Mouse (Mus musculus) forebrain, embryonic 12.5 days (tissue): ENCODE measurements around the gene Tinagl1. TPM values are rescaled to one million over a fixed set of nuclear protein-coding genes. Genes with fewer than 3 reads are reported as not detected.

ENCODE experiments used
- ATAC-seq: fragments of 200-750 bp; cut with Nextera tagmentation; 2 replicates; pipeline ENCODE4 v1.8.0; 2017; ENCODE audit warnings: moderate TSS enrichment; ENCODE audit not compliant: low FRiP score
- H3K27ac ChIP-seq: fragments of 300-500 bp; sonication (generic); 2 replicates; pipeline ENCODE4 v1.5.1; 2016; ENCODE audit warnings: mild to moderate bottlenecking
- H3K27me3 ChIP-seq: fragments of 300-500 bp; sonication (generic); 2 replicates; pipeline ENCODE4 v1.6.1; 2016; ENCODE audit warnings: mild to moderate bottlenecking
- H3K36me3 ChIP-seq: fragments of 300-500 bp; sonication (generic); replicated peaks from 2 replicates; pipeline ENCODE4 v1.6.1; 2016; ENCODE audit warnings: mild to moderate bottlenecking
- H3K4me1 ChIP-seq: fragments of 300-500 bp; sonication (generic); 2 replicates; pipeline ENCODE4 v1.6.1; 2016
- H3K4me2 ChIP-seq: fragments of 300-500 bp; sonication (generic); 2 replicates; pipeline ENCODE4 v1.6.1; 2016; ENCODE audit warnings: mild to moderate bottlenecking, moderate library complexity
- H3K4me3 ChIP-seq: fragments of 300-500 bp; sonication (generic); replicated peaks from 2 replicates; pipeline ENCODE4 v1.5.1; 2016; ENCODE audit warnings: mild to moderate bottlenecking
- H3K9ac ChIP-seq: fragments of 300-500 bp; sonication (generic); 2 replicates; pipeline ENCODE4 v1.6.1; 2016; ENCODE audit warnings: mild to moderate bottlenecking
- H3K9me3 ChIP-seq: fragments of 300-500 bp; sonication (generic); 2 replicates; pipeline ENCODE4 v1.6.1; 2016
- WGBS: fragments of 180-500 bp; shearing (Covaris S2); methylation state at CpG from one replicate; pipeline ENCODE4 v1.1.7; 2016; 5-methylcytosine and 5-hydroxymethylcytosine counted together
- polyA plus RNA-seq: library from polyadenylated mRNA; unstranded; fragments of >200 nt; fragmentation: Nextera tagmentation; extraction: Ambion mirVana; gene quantifications from 2 replicates; pipeline ENCODE4 v1.2.1, GENCODE M21; 2016

The Tinagl1 gene
- polyA plus RNA-seq, 1 experiment from 2014 or later: 4.6 TPM

- Histone ChIP-seq H3K9me3 (no peaks in the 10 kb centered on the region), H3K27me3 (peaks cover 56% of the 10 kb centered on the region), H3K36me3 (no peaks in the 10 kb centered on the region), H3K4me2 (no peak overlapping the region), H3K9ac (no peak overlapping the region), H3K4me1 (peaks cover 25% of the 10 kb centered on the region), H3K27ac (no peak overlapping the region), H3K4me3 (no peak overlapping the region)
- ATAC-seq: no peak
- WGBS: 82% methylated on average over 18 of the region's 18 CpGs
Measured at GRCm38 (mm10) chr4:130166061-130166460, 8.9 kb downstream of the Tinagl1 start.

GRCm38 (mm10) chr4:130164121-130164520 lies 10.8 kb downstream of the Tinagl1 start:
- Histone ChIP-seq H3K9me3 (no peaks in the 10 kb centered on the region), H3K27me3 (peaks cover 65% of the 10 kb centered on the region), H3K27ac (no peak overlapping the region), H3K9ac (no peak overlapping the region), H3K36me3 (no peaks in the 10 kb centered on the region), H3K4me2 (no peak overlapping the region), H3K4me3 (no peak overlapping the region), H3K4me1 (peaks cover 25% of the 10 kb centered on the region)
- WGBS: 67% methylated on average over 6 of the region's 6 CpGs
- no peak for ATAC-seq

DNA sequence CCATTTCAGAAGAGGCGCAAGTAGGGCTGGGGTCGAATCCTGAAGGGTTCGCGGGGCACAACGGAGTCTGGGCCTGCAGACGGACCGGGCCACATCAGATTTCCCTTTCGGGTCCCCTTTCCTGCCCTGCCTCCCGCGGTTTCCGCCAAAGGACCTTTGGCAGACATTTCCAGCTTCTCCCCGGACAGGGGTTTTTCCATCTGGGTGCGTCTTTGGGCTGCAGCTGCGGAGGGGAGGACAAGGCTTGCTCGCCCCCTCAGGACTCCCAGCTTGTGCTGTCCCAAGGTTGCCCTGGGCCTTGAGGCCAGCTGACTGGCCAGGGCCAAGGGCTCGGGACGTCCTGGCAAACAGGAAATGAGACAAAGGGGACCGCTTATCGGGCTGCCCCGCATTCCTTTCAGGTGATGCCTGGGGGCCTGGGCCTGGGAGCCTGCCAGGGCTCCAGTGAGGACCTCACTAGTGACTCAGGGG lies 11.5 kb downstream of the Tinagl1 start:
- WGBS: 3% methylated on average over 20 of the region's 20 CpGs

GRCm38 (mm10) chr4:130161349-130161748 lies 13.6 kb downstream of the Tinagl1 start:
- WGBS: 11% methylated on average over 4 of the region's 4 CpGs

More for the DNA sequence above, 11.5 kb downstream of the Tinagl1 start:
- Histone ChIP-seq H3K27me3 (peaks cover 65% of the 10 kb centered on the region), H3K4me2 (peak overlapping the region; percentile 36), H3K27ac (no peak overlapping the region), H3K4me1 (peaks cover 24% of the 10 kb centered on the region), H3K36me3 (no peaks in the 10 kb centered on the region), H3K4me3 (peak overlapping the region; percentile 17; the same call in 1 of the 2 replicates), H3K9ac (no peak overlapping the region), H3K9me3 (no peaks in the 10 kb centered on the region)
- no peak for ATAC-seq

DNA sequence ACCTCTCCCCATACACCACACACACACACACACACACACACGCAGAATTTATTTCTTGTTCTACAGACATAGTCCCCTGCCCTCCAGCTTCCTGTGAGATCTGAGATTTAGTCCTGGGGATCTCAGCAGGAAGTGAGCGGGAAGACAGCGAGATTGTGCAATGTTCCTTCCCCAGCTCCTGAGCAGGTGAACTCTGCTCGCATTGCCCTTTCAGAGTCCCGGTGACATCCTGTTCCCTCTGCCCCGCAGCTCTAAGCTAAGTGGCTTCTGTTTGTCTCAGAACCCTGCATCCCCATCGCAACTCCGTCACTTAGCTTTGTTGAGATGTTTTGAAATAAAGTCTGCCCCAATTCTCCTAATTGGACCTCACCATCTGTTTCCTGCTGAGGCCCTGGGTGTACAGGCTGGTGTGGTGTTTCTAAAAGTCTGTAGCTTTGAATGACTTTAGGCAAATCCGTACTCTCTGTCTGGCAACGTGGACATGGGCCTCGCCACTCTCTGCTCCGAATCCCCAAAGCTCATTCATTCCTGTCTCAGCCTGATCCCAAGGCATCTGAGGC lies 18.0 kb downstream of the Tinagl1 start:
- Histone ChIP-seq H3K9ac (no peak overlapping the region), H3K27me3 (peaks cover 35% of the 10 kb centered on the region), H3K9me3 (no peaks in the 10 kb centered on the region), H3K27ac (no peak overlapping the region), H3K4me3 (no peak overlapping the region), H3K36me3 (no peaks in the 10 kb centered on the region), H3K4me2 (no peak overlapping the region), H3K4me1 (no peaks in the 10 kb centered on the region)
- WGBS: 78% methylated on average over 12 of the region's 12 CpGs
- ATAC-seq: no peak

More at GRCm38 (mm10) chr4:130161349-130161748, 13.6 kb downstream of the Tinagl1 start:
- Histone ChIP-seq H3K9ac (no peak overlapping the region), H3K4me3 (no peak overlapping the region), H3K4me1 (peaks cover 11% of the 10 kb centered on the region), H3K27ac (no peak overlapping the region), H3K9me3 (no peaks in the 10 kb centered on the region), H3K36me3 (no peaks in the 10 kb centered on the region), H3K27me3 (peaks cover 53% of the 10 kb centered on the region), H3K4me2 (no peak overlapping the region)
- ATAC-seq: no peak

DNA sequence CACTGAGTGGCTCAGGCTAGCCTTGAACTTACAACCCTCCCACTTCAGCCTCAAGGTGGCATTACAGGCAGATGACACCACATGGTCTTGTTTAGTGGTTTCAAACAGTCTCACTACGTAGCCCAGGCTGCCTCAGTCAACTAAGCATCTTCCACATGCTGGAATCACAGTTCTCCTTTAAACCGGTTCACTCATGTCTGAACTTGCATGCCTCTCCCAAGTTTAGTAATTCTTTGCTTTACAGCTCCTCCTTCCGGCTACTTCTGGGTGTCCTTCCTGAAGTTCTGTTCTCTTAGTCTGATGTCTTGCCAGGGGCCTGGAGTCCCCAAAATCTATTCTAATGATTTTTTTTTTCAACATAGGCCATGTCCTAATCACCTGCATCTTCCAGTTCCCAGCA lies 20.7 kb downstream of the Tinagl1 start:
- Histone ChIP-seq H3K4me2 (no peak overlapping the region), H3K36me3 (no peaks in the 10 kb centered on the region), H3K4me3 (no peak overlapping the region), H3K27me3 (peaks cover 24% of the 10 kb centered on the region), H3K4me1 (no peaks in the 10 kb centered on the region), H3K9me3 (no peaks in the 10 kb centered on the region), H3K27ac (no peak overlapping the region), H3K9ac (no peak overlapping the region)
- WGBS: 77% methylated on average over 3 of the region's 3 CpGs
- ATAC-seq: no peak

- Histone ChIP-seq H3K9me3 (no peaks in the 10 kb centered on the region), H3K27me3 (peaks cover 30% of the 10 kb centered on the region), H3K4me2 (no peak overlapping the region), H3K36me3 (no peaks in the 10 kb centered on the region), H3K4me3 (no peak overlapping the region), H3K27ac (no peak overlapping the region), H3K4me1 (no peaks in the 10 kb centered on the region), H3K9ac (no peak overlapping the region)
- no peak for ATAC-seq
- 85% methylated on average over 10 of the region's 10 CpGs for WGBS
Measured at GRCm38 (mm10) chr4:130148405-130148804, 26.5 kb downstream of the Tinagl1 start.

DNA sequence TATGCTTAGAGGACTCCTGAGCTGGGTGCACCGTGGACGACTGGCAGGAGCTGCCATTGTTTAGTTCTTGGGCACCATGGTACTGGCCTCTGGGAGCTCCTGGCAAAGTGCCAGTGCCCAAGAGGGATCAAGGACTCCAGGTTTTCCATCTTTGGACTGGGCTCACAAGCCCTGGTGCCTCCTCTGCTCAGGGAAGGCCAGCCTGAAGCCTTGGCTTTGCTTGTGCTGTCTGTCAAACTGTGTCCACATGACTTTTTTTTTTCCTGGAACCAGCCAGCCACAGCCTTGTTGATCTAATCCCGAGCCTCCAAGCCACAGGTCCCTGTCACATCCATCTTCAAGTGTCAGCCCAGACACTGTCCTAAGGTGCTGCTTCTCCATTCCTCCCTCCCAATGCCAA lies 33.1 kb downstream of the Tinagl1 start:
- Histone ChIP-seq H3K4me3 (no peak overlapping the region), H3K4me1 (peaks cover 19% of the 10 kb centered on the region), H3K9me3 (no peaks in the 10 kb centered on the region), H3K9ac (no peak overlapping the region), H3K27me3 (peaks cover 52% of the 10 kb centered on the region), H3K36me3 (no peaks in the 10 kb centered on the region), H3K27ac (no peak overlapping the region), H3K4me2 (no peak overlapping the region)
- WGBS: 70% methylated on average over 3 of the region's 3 CpGs
- ATAC-seq: no peak

DNA sequence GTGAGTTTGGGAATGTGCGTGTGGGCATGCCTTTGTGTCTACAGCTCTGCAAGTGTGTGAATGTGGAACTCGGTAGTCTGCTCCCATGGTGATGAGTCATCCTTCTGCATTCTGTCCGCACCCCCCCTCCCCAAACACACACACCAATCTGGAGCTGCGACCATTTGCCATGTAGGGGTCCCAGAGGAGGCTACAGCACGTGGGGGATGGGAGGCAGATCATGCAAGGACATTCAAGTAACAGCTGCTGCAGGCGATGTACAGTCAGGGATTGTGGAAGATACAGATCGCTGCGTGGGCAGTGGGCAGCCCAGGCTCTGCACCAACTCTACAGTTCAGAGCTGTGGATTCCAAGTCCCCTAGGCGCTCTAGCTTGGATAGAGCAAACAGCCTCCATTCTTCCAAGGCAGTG lies 33.9 kb downstream of the Tinagl1 start:
- H3K4me2 ChIP-seq: no peak overlapping the region
- H3K27ac ChIP-seq: no peak overlapping the region
- H3K4me3 ChIP-seq: no peak overlapping the region
- H3K9ac ChIP-seq: no peak overlapping the region
- no peaks in the 10 kb centered on the region for H3K9me3 ChIP-seq
- H3K4me1 ChIP-seq: peaks cover 19% of the 10 kb centered on the region
- no peak for ATAC-seq
- H3K27me3 ChIP-seq: peaks cover 57% of the 10 kb centered on the region
- H3K36me3 ChIP-seq: no peaks in the 10 kb centered on the region
- WGBS: 63% methylated on average over 9 of the region's 9 CpGs

GRCm38 (mm10) chr4:130139214-130139492 lies 35.8 kb downstream of the Tinagl1 start, which contains the start of gene Hcrtr1:
Gene Hcrtr1, minus strand, starts transcription at chr4:130139359.
- WGBS: under 1% methylated on average over 14 of the region's 15 CpGs
- ATAC-seq: no peak
- peaks cover 59% of the 10 kb centered on the region for H3K27me3 ChIP-seq
- H3K4me1 ChIP-seq: peaks cover 19% of the 10 kb centered on the region
- H3K36me3 ChIP-seq: no peaks in the 10 kb centered on the region
- H3K9me3 ChIP-seq: no peaks in the 10 kb centered on the region
- H3K4me3 ChIP-seq: peak within 1 kb of the TSS; percentile 43
- H3K27ac ChIP-seq: no peak within 1 kb of the TSS
- peak within 1 kb of the TSS; percentile 92 for H3K4me2 ChIP-seq
- H3K9ac ChIP-seq: peak within 1 kb of the TSS; percentile 59

DNA sequence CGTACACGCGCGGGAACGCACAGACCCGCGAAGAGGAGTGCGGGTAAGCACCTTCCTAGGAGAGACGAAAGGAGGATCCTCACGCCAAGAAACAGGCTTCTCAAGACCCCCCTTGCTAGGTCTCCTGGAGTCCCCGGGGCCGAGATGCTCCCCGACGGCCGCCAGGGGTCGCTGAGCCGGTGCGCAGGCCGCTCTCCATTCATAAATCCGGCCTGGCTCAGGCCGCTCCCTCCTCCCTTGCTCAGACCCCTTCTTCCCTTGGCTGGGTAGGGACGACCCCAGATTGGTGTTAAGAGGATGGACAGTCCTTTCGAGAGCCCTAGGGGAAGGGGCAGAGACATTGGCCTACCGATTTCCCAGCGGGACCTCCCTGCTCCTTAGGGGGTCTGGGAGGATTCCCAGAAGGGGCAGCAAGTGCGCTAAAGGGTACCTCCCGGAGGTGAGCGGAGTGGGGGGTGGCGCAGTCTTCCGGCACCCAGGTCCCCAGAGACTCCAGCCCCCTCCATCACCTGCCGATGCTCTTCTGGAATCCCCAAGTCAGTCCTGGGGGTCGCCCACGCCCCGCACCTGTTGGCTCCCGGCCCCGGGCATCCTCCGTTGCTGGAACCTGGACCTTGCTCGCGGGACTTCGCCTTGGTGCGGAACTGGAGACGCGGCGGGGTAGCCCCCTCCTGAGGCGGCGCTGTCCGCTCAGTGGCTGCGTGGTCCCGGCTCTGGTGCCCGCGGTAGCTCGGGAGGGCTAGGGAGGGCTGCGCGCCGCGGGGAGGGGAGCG lies 36.3 kb downstream of the Tinagl1 start:
- under 1% methylated on average over 52 of the region's 57 CpGs for WGBS
- no peaks in the 10 kb centered on the region for H3K36me3 ChIP-seq
- H3K9me3 ChIP-seq: no peaks in the 10 kb centered on the region
- H3K9ac ChIP-seq: peak overlapping the region; percentile 59
- no peak overlapping the region for H3K27ac ChIP-seq
- peak; percentile 84 for ATAC-seq
- peaks cover 59% of the 10 kb centered on the region for H3K27me3 ChIP-seq
- peak overlapping the region; percentile 92 for H3K4me2 ChIP-seq
- peaks cover 19% of the 10 kb centered on the region for H3K4me1 ChIP-seq
- peak overlapping the region; percentile 43 for H3K4me3 ChIP-seq

- Histone ChIP-seq H3K9me3 (no peaks in the 10 kb centered on the region), H3K27ac (no peak overlapping the region), H3K27me3 (peaks cover 26% of the 10 kb centered on the region), H3K9ac (no peak overlapping the region), H3K4me2 (no peak overlapping the region), H3K4me3 (no peak overlapping the region), H3K4me1 (peaks cover 6% of the 10 kb centered on the region; the same call in 1 of the 2 replicates), H3K36me3 (no peaks in the 10 kb centered on the region)
- ATAC-seq: no peak
- 71% methylated on average over 6 of the region's 6 CpGs for WGBS
Measured at GRCm38 (mm10) chr4:130133399-130133798, 41.5 kb downstream of the Tinagl1 start.
